Mouse (Mus musculus) ES-Bruce4 (cell line): ENCODE measurements at regions not wholly inside any gene's neighbourhood (a gene's known extent, or its start where the extent isn't known, plus 50 kb on each side); places are given as distances from the start of the nearest gene placed in this dataset.

ENCODE experiments used
- CTCF ChIP-seq: IDR thresholded peaks from one replicate; pipeline ENCODE4 v1.8.1; 2011; ENCODE audit warnings: low read depth, low read length
- EP300 ChIP-seq: IDR thresholded peaks from 2 replicates; pipeline ENCODE4 v1.6.1; 2011; ENCODE audit warnings: low read depth, low read length; ENCODE audit not compliant: insufficient read depth
- POLR2A ChIP-seq: IDR thresholded peaks from one replicate; pipeline ENCODE4 v1.8.1; 2011; ENCODE audit warnings: low read length; ENCODE audit not compliant: insufficient read depth

DNA sequence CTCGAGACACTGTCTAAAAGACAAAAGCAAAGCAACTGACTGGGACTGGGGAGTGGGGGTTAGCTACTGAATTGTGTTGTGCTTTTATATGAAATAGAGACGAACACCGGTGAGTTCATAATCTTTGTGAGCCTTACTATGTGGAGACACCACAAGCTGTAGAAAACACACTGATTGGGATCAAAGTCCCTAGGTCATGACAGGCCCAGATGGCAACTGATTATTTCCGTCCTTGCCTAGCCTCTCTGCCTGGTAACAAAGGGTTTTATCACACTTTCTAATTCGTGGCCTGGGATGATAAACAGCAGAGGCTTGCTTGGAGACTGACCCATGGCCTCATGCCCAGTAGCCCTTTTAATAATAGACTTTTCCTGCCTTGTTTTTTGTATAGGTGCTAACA lies 213.5 kb downstream of the Gm10260 start:
- TF ChIP-seq POLR2A: no peak
- TF ChIP-seq CTCF: no peak
- no peak for TF ChIP-seq EP300
